Mouse (Mus musculus): ENCODE results near the gene Tfeb. TPM values are rescaled to one million over a fixed set of nuclear protein-coding genes. Genes with fewer than 3 reads are reported as not detected.
A peak's percentile ranks its signal among the peaks of the same experiment; 100 is the strongest.

The Tfeb gene
- total RNA-seq, 2 experiments from 2014 or later, result 39.9 to 44.8 TPM

GRCm38 (mm10) chr17:47750101-47750500 is 13.3 kb downstream of the Tfeb start:
- no peak for DNase-seq
- intact Hi-C loops (cut with DNase I), result no loop called here

- intact Hi-C loops (cut with DNase I), result no loop called here
- DNase-seq, result no peak
Measured at GRCm38 (mm10) chr17:47751811-47752210, 15.0 kb downstream of the Tfeb start.

GRCm38 (mm10) chr17:47753130-47753775 is 16.4 kb downstream of the Tfeb start:
- intact Hi-C loops (cut with DNase I), result no loop called here
- DNase-seq, result no peak

GRCm38 (mm10) chr17:47754246-47754645 is 17.4 kb downstream of the Tfeb start:
- peak; percentile 70 to 76 for DNase-seq
- intact Hi-C loops (cut with DNase I), result no loop called here

- no peak for DNase-seq
- intact Hi-C loops (cut with DNase I), result no loop called here
Measured at GRCm38 (mm10) chr17:47756366-47756765, 19.5 kb downstream of the Tfeb start.

GRCm38 (mm10) chr17:47757056-47757610 is 20.3 kb downstream of the Tfeb start:
- intact Hi-C loops (cut with DNase I), result no loop called here
- no peak for DNase-seq

- intact Hi-C loops (cut with DNase I), result no loop called here
- DNase-seq, result peak; percentile 58 to 69
Measured at GRCm38 (mm10) chr17:47759702-47760410, 23.0 kb downstream of the Tfeb start.

- intact Hi-C loops (cut with DNase I), result no loop called here
- no peak for DNase-seq
Measured at GRCm38 (mm10) chr17:47762028-47762427, 25.2 kb downstream of the Tfeb start.

- peak; percentile 75 to 78 for DNase-seq
- intact Hi-C loops (cut with DNase I), result no loop called here
Measured at GRCm38 (mm10) chr17:47762518-47763340, 25.9 kb downstream of the Tfeb start.

GRCm38 (mm10) chr17:47765986-47766385 is 29.2 kb downstream of the Tfeb start:
- no peak for DNase-seq
- intact Hi-C loops (cut with DNase I), result no loop called here

GRCm38 (mm10) chr17:47766407-47767043 is 29.7 kb downstream of the Tfeb start:
- intact Hi-C loops (cut with DNase I), result no loop called here
- DNase-seq, result no peak

GRCm38 (mm10) chr17:47767081-47767455 is 30.2 kb downstream of the Tfeb start:
- no peak for DNase-seq

GRCm38 (mm10) chr17:47767456-47768141 is 30.8 kb downstream of the Tfeb start:
- DNase-seq, result no peak
- intact Hi-C loops (cut with DNase I), result no loop called here

More at GRCm38 (mm10) chr17:47767081-47767455, 30.2 kb downstream of the Tfeb start:
- intact Hi-C loops (cut with DNase I), result no loop called here

- intact Hi-C loops (cut with DNase I), result no loop called here
- peak; percentile 67 to 76 for DNase-seq
Measured at GRCm38 (mm10) chr17:47768707-47769276, 32.0 kb downstream of the Tfeb start.

GRCm38 (mm10) chr17:47769389-47770299 is 32.8 kb downstream of the Tfeb start:
- intact Hi-C loops (cut with DNase I), result no loop called here
- DNase-seq, result no peak

- intact Hi-C loops (cut with DNase I), result no loop called here
- no peak for DNase-seq
Measured at GRCm38 (mm10) chr17:47773604-47774003, 36.8 kb downstream of the Tfeb start.

- intact Hi-C loops (cut with DNase I), result no loop called here
- DNase-seq, result no peak
Measured at GRCm38 (mm10) chr17:47777141-47777540, 40.3 kb downstream of the Tfeb start.

- intact Hi-C loops (cut with DNase I), result no loop called here
- no peak for DNase-seq
Measured at GRCm38 (mm10) chr17:47780470-47780869, 43.6 kb downstream of the Tfeb start.

- no peak for DNase-seq
- intact Hi-C loops (cut with DNase I), result no loop called here
Measured at GRCm38 (mm10) chr17:47782486-47782885, 45.7 kb downstream of the Tfeb start.
